Mouse (Mus musculus) embryonic facial prominence, embryonic 15.5 days (tissue): ENCODE results near the gene Efcab11. TPM values are rescaled to one million over a fixed set of nuclear protein-coding genes. Genes with fewer than 3 reads are reported as not detected.

Experiments
- ATAC-seq: fragments of 200-750 bp; cut with Nextera tagmentation; 2 replicates; pipeline ENCODE4 v1.8.0; 2017; ENCODE audit warnings: low read depth, moderate TSS enrichment; ENCODE audit not compliant: insufficient number of reproducible peaks, low FRiP score, low TSS enrichment
- H3K27ac ChIP-seq: fragments of 300-500 bp; sonication (generic); replicated peaks from 2 replicates; pipeline ENCODE4 v1.5.1; 2015; ENCODE audit warnings: mild to moderate bottlenecking, inconsistent platforms
- H3K27me3 ChIP-seq: fragments of 300-500 bp; sonication (generic); 2 replicates; pipeline ENCODE4 v1.6.1; 2015; ENCODE audit warnings: inconsistent platforms
- H3K36me3 ChIP-seq: fragments of 300-500 bp; sonication (generic); 2 replicates; pipeline ENCODE4 v1.6.1; 2015; ENCODE audit warnings: mild to moderate bottlenecking, inconsistent platforms
- H3K4me1 ChIP-seq: fragments of 300-500 bp; sonication (generic); 2 replicates; pipeline ENCODE4 v1.6.1; 2015; ENCODE audit warnings: inconsistent platforms
- H3K4me2 ChIP-seq: fragments of 300-500 bp; sonication (generic); replicated peaks from 2 replicates; pipeline ENCODE4 v1.6.1; 2015; ENCODE audit warnings: mild to moderate bottlenecking, inconsistent platforms
- H3K4me3 ChIP-seq: fragments of 300-500 bp; sonication (generic); replicated peaks from 2 replicates; pipeline ENCODE4 v1.5.1; 2015; ENCODE audit warnings: mild to moderate bottlenecking, inconsistent platforms
- H3K9ac ChIP-seq: fragments of 300-500 bp; sonication (generic); 2 replicates; pipeline ENCODE4 v1.6.1; 2015; ENCODE audit warnings: inconsistent platforms
- H3K9me3 ChIP-seq: fragments of 300-500 bp; sonication (generic); replicated peaks from 2 replicates; pipeline ENCODE4 v1.6.1; 2016; ENCODE audit warnings: inconsistent platforms
- WGBS: fragments of 180-500 bp; shearing (Covaris S2); methylation state at CpG from one replicate; pipeline ENCODE4 v1.1.7; 2015; 5-methylcytosine and 5-hydroxymethylcytosine counted together
- polyA plus RNA-seq: library from polyadenylated mRNA; unstranded; fragments of >200 nt; fragmentation: Nextera tagmentation; extraction: Ambion mirVana; gene quantifications from 2 replicates; pipeline ENCODE4 v1.2.1, GENCODE M21; 2015

The Efcab11 gene
- polyA plus RNA-seq, 1 experiment from 2014 or later, result 10.9 TPM

GRCm38 (mm10) chr12:99794792-99795620 is 89.2 kb downstream of the Efcab11 start:
- no peak overlapping the region for H3K4me3 ChIP-seq
- H3K9ac ChIP-seq, result no peak overlapping the region
- ATAC-seq, result no peak
- no peak overlapping the region for H3K27ac ChIP-seq
- no peaks in the 10 kb centered on the region for H3K9me3 ChIP-seq
- H3K36me3 ChIP-seq, result no peaks in the 10 kb centered on the region
- 52% methylated on average over 7 of the region's 7 CpGs for WGBS
- H3K4me2 ChIP-seq, result no peak overlapping the region
- H3K4me1 ChIP-seq, result 0 out of 2 replicates have a peak, but pooled peaks cover 3% of the 10 kb centered on the region
- H3K27me3 ChIP-seq, result no peaks in the 10 kb centered on the region

DNA sequence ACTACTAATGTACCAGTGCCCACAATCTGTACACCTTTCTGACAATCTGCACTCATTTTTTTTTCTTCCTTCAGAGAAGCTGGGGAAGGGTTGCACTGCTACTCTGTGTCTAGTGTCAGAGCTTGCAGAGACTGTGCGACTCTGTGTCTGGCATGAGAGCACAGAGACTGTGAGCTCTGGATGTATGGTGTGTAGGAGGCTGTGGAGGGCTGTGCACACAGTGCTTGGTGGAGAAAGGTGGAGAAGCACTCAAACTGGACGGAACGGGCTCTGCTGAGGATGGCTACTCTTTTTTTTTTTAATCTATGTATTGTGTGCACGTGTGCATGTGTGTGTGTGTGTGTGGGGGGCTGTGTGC is 90.1 kb downstream of the Efcab11 start:
- 85% methylated on average over 4 of the region's 4 CpGs for WGBS
- no peak for ATAC-seq
- H3K4me3 ChIP-seq, result no peak overlapping the region

DNA sequence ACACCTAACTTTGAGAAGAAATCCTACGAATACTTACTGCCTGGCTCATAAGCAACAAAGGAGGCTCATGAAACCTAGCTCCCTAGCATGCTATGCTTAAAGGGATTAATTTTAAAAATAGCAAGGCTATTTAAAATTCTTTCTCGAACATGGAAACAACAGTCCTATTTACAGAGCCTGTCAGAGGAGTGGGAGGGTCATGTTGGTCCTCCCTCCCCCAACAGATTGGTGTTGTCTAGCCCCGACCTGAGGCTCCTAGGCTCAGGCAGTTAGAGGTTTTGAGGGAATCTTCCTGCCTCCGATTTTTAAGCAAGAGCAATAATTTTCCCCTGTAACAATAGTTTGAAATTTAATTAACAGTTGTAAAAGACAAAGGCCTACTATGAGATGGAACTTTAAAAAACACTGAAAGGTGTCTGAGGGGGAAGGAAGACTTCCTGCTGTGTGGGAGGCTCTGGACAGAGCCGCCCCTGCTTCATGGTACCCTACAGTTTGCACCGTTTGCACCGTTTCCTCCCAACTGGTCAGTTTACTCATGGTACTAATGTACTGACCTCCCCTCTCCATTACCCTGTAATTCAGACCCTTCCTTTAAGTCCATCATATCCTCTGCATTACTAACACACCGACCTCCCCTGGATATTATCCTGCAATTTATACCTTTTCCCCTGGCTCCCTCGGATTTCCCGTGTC is 90.6 kb downstream of the Efcab11 start:
- Histone ChIP-seq H3K36me3 (no peaks in the 10 kb centered on the region), H3K4me3 (no peak overlapping the region), H3K9ac (no peak overlapping the region), H3K4me2 (no peak overlapping the region), H3K27me3 (no peaks in the 10 kb centered on the region), H3K4me1 (0 out of 2 replicates have a peak, but pooled peaks cover 3% of the 10 kb centered on the region), H3K9me3 (no peaks in the 10 kb centered on the region), H3K27ac (no peak overlapping the region)
- 44% methylated on average over 10 of the region's 10 CpGs for WGBS
- ATAC-seq, result no peak

More for the DNA sequence above, 90.1 kb downstream of the Efcab11 start:
- Histone ChIP-seq H3K9ac (no peak overlapping the region), H3K27ac (no peak overlapping the region), H3K9me3 (no peaks in the 10 kb centered on the region), H3K4me2 (no peak overlapping the region), H3K27me3 (no peaks in the 10 kb centered on the region), H3K36me3 (no peaks in the 10 kb centered on the region), H3K4me1 (0 out of 2 replicates have a peak, but pooled peaks cover 3% of the 10 kb centered on the region)

- Histone ChIP-seq H3K4me2 (no peak overlapping the region), H3K9me3 (no peaks in the 10 kb centered on the region), H3K27me3 (no peaks in the 10 kb centered on the region), H3K9ac (no peak overlapping the region), H3K36me3 (no peaks in the 10 kb centered on the region), H3K27ac (no peak overlapping the region), H3K4me1 (no peaks in the 10 kb centered on the region), H3K4me3 (no peak overlapping the region)
- WGBS, result 63% methylated on average over 5 of the region's 5 CpGs
- no peak for ATAC-seq
These were observed 94.8 kb downstream of the Efcab11 start for GRCm38 (mm10) chr12:99789283-99789960.

DNA sequence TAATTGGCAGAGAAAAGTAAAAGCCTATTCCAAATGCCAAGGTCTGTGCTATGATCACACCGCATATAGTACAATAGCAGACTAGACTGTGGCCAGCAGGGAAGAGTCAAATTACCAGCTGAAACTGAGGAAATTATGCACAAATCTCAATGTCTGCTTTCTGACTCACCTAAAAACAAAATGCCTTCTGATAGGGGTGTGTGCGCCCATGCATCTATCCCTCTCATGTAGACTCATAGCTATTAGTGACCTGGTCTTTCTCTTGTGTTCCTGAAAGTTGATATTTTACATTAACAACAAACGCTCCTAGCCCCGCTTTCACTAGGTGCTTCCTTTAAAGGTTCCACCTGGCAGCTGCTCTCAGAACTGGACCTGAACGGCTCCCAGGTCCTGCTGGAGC is 102.5 kb downstream of the Efcab11 start:
- no peak overlapping the region for H3K4me2 ChIP-seq
- H3K4me1 ChIP-seq, result peaks cover 3% of the 10 kb centered on the region; the same call in 1 of the 2 replicates
- no peak for ATAC-seq
- no peaks in the 10 kb centered on the region for H3K9me3 ChIP-seq
- H3K9ac ChIP-seq, result no peak overlapping the region
- no peak overlapping the region for H3K4me3 ChIP-seq
- no peak overlapping the region for H3K27ac ChIP-seq
- no peaks in the 10 kb centered on the region for H3K27me3 ChIP-seq
- no peaks in the 10 kb centered on the region for H3K36me3 ChIP-seq
- 71% methylated on average over 5 of the region's 5 CpGs for WGBS

DNA sequence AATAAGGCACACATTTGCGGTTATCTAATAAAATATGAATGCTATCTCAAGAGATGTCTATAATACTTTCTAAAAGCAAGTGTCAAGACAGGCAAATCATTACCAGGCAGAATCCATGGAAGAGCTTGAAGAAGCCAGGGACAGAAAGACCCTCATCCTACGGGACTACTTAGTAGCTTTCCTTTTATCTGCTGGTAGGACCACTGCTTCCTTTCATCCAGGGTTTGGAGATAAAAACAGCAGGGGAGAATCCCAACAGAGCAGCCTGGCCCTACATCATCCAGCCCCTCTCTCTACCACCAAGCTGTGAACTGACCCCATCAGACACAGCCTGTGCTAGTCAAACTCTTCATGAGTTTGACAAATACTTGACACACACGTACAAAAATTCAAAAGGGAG is 103.8 kb downstream of the Efcab11 start:
- Histone ChIP-seq H3K4me2 (no peak overlapping the region), H3K4me1 (peaks cover 6% of the 10 kb centered on the region; the same call in 1 of the 2 replicates), H3K4me3 (no peak overlapping the region), H3K27me3 (no peaks in the 10 kb centered on the region), H3K9me3 (no peaks in the 10 kb centered on the region), H3K27ac (no peak overlapping the region), H3K36me3 (no peaks in the 10 kb centered on the region), H3K9ac (no peak overlapping the region)
- WGBS, result 74% methylated on average over 3 of the region's 3 CpGs
- no peak for ATAC-seq

GRCm38 (mm10) chr12:99779908-99780307 is 104.3 kb downstream of the Efcab11 start:
- no peak overlapping the region for H3K4me2 ChIP-seq
- H3K27me3 ChIP-seq, result no peaks in the 10 kb centered on the region
- H3K4me3 ChIP-seq, result no peak overlapping the region
- H3K9ac ChIP-seq, result no peak overlapping the region
- H3K4me1 ChIP-seq, result peaks cover 6% of the 10 kb centered on the region; the same call in 1 of the 2 replicates
- 45% methylated on average over 7 of the region's 7 CpGs for WGBS
- ATAC-seq, result no peak
- H3K27ac ChIP-seq, result no peak overlapping the region
- no peaks in the 10 kb centered on the region for H3K9me3 ChIP-seq
- H3K36me3 ChIP-seq, result no peaks in the 10 kb centered on the region

GRCm38 (mm10) chr12:99776497-99777139 is 107.6 kb downstream of the Efcab11 start:
- Histone ChIP-seq H3K4me2 (no peak overlapping the region), H3K4me3 (no peak overlapping the region), H3K36me3 (no peaks in the 10 kb centered on the region), H3K27me3 (no peaks in the 10 kb centered on the region), H3K9me3 (no peaks in the 10 kb centered on the region), H3K27ac (no peak overlapping the region), H3K9ac (no peak overlapping the region), H3K4me1 (peaks cover 6% of the 10 kb centered on the region; the same call in 1 of the 2 replicates)
- 50% methylated on average over 8 of the region's 8 CpGs for WGBS
- ATAC-seq, result no peak

- no peak overlapping the region for H3K9ac ChIP-seq
- no peaks in the 10 kb centered on the region for H3K27me3 ChIP-seq
These were observed 109.4 kb downstream of the Efcab11 start for GRCm38 (mm10) chr12:99774864-99775263.

DNA sequence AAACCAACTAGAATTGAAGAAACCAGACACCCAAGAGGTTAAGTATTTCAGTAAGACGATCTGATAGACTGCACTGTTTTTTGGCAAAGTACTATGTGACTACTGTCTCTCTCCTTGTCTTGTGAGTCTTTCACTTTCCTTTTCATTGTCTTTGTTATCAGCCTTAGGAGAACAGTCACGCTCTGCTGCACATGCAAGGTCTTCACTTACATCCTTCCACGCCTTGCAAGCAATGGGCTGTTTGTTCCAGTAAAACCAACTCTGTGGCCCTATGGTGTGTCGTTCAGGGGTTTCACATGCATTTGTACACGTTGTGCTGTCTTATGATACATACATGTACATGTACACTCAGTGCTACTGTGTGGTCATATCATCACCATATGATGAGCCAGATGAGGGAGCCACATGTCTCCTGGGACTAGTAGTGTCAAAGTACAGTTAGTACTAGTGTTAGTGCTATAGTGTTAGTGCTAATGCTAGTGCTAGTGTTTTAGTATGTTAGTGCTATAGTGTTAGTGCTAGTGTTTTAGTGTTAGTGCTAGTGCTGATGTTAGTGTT is 110.5 kb downstream of the Efcab11 start:
- no peak overlapping the region for H3K4me2 ChIP-seq
- no peaks in the 10 kb centered on the region for H3K36me3 ChIP-seq
- WGBS, result 70% methylated on average over 5 of the region's 5 CpGs
- no peak overlapping the region for H3K27ac ChIP-seq
- no peak for ATAC-seq
- no peak overlapping the region for H3K9ac ChIP-seq
- H3K4me1 ChIP-seq, result peaks cover 6% of the 10 kb centered on the region; the same call in 1 of the 2 replicates
- H3K27me3 ChIP-seq, result no peaks in the 10 kb centered on the region
- H3K4me3 ChIP-seq, result no peak overlapping the region
- no peaks in the 10 kb centered on the region for H3K9me3 ChIP-seq

More at GRCm38 (mm10) chr12:99774864-99775263, 109.4 kb downstream of the Efcab11 start:
- no peak for ATAC-seq
- H3K4me2 ChIP-seq, result no peak overlapping the region
- WGBS, result 63% methylated on average over 2 of the region's 2 CpGs
- H3K4me3 ChIP-seq, result no peak overlapping the region
- no peaks in the 10 kb centered on the region for H3K9me3 ChIP-seq
- H3K27ac ChIP-seq, result no peak overlapping the region
- no peaks in the 10 kb centered on the region for H3K36me3 ChIP-seq
- peaks cover 6% of the 10 kb centered on the region; the same call in 1 of the 2 replicates for H3K4me1 ChIP-seq
